Mouse (Mus musculus) ES-E14 (cell line): Measurements from ENCODE around the gene Ptpdc1.
A peak's percentile ranks its signal among the peaks of the same experiment; 100 is the strongest.

ENCODE experiments used
- CHD2 ChIP-seq: IDR thresholded peaks from 2 replicates; pipeline ENCODE4 v1.6.1; 2014; ENCODE audit warnings: mild to moderate bottlenecking, low read depth, low read length, inconsistent platforms
- MAFK ChIP-seq: IDR thresholded peaks from 2 replicates; pipeline ENCODE4 v1.6.1; 2014; ENCODE audit warnings: mild to moderate bottlenecking, low read depth, low read length, inconsistent platforms; ENCODE audit not compliant: insufficient read depth
- ZC3H11A ChIP-seq: IDR thresholded peaks from 2 replicates; pipeline ENCODE4 v1.6.1; 2012; ENCODE audit warnings: low read depth, mild to moderate bottlenecking, inconsistent platforms, low read length, borderline replicate concordance

DNA sequence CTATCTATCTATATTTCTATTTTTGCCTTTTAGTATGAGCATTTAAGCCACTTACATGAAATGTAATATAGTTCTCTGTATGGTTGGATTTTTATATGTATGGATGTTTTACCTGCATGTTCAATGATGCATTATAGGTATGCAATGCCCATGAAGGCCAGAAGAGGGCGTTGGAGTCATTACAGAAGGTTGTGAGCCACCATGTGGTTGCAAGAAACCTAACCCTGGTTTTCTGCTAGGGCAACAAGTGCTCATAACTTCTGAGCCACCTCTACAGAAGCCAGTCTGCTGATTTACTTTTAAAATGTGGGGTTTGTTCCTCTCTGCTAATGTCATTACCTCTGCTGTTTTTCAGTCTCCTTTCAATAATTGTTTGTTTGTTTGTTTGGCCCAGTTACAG is 25.2 kb upstream of the Ptpdc1 start:
- TF ChIP-seq MAFK, result no peak
- peak; percentile 73 for TF ChIP-seq ZC3H11A
- no peak for TF ChIP-seq CHD2
